Mouse (Mus musculus) CH12.LX (cell line): ENCODE measurements around the gene Samd4. TPM values are rescaled to one million over a fixed set of nuclear protein-coding genes. Genes with fewer than 3 reads are reported as not detected.

Source experiments
- DNase-seq: peaks from one replicate; pipeline ENCODE4 v3.0.0-alpha.2; 2013; ENCODE audit errors: extremely low read depth
- H3K27ac ChIP-seq: 2 replicates; pipeline ENCODE4 v1.5.1; 2012; ENCODE audit warnings: low read depth, mild to moderate bottlenecking, control low read depth, moderate library complexity; ENCODE audit not compliant: insufficient read depth
- H3K27me3 ChIP-seq: replicated peaks from 2 replicates; pipeline ENCODE3; 2012; ENCODE audit warnings: inconsistent platforms
- H3K36me3 ChIP-seq, 2 experiments: replicated peaks in 1 of 2; 2 replicates each; pipeline versions ENCODE3 to v1.6.1; 2012; ENCODE audit warnings: inconsistent platforms in 1 of 2, low read length in 1 of 2, mild to moderate bottlenecking in 1 of 2, mixed read lengths in 1 of 2, moderate library complexity in 1 of 2; ENCODE audit not compliant: control insufficient read depth in 1 of 2, insufficient read depth in 1 of 2
- H3K4me1 ChIP-seq, 2 experiments: 2 replicates each; pipeline ENCODE4 v1.6.1; 2012; ENCODE audit warnings: inconsistent platforms in 1 of 2, moderate library complexity in 1 of 2; ENCODE audit not compliant: insufficient read depth in 2 of 2, control insufficient read depth in 1 of 2
- H3K4me2 ChIP-seq: 2 replicates; pipeline ENCODE4 v1.6.1; 2012; ENCODE audit warnings: low read depth, mild to moderate bottlenecking, control low read depth; ENCODE audit not compliant: poor library complexity, insufficient read depth, severe bottlenecking
- H3K4me3 ChIP-seq, 3 experiments: fragments of 150-350 bp in 1 of 3; sonication (generic) in 1 of 3; replicated peaks in 1 of 3; 2 replicates each; pipeline versions ENCODE3 to v1.5.1; 2011 to 2012; ENCODE audit warnings: low read depth in 2 of 3, low read length in 2 of 3, mild to moderate bottlenecking in 2 of 3, moderate library complexity in 2 of 3, control low read depth in 1 of 3, improper control_type of control experiment in 1 of 3, inconsistent platforms in 1 of 3, mixed read lengths in 1 of 3; ENCODE audit not compliant: poor library complexity in 1 of 3
- H3K79me2 ChIP-seq: replicated peaks from 2 replicates; pipeline ENCODE4 v1.6.1; 2012; ENCODE audit warnings: mild to moderate bottlenecking, moderate library complexity; ENCODE audit not compliant: control insufficient read depth, poor library complexity, insufficient read depth, severe bottlenecking; ENCODE audit errors: extremely low read depth
- H3K9ac ChIP-seq: 2 replicates; pipeline ENCODE4 v1.6.1; 2012; ENCODE audit warnings: low read depth, mild to moderate bottlenecking, control low read depth, moderate library complexity; ENCODE audit not compliant: insufficient read depth
- H3K9me3 ChIP-seq: replicated peaks from 2 replicates; pipeline ENCODE3; 2012; ENCODE audit warnings: low read length, inconsistent platforms, mixed read lengths
- CTCF ChIP-seq, 2 experiments: IDR thresholded peaks in 1 of 2; conservative IDR thresholded peaks in 1 of 2; 2 replicates each; pipeline ENCODE4 v1.5.1; 2011 to 2012; ENCODE audit warnings: low read depth in 2 of 2, low read length in 2 of 2, improper control_type of control experiment in 1 of 2, inconsistent platforms in 1 of 2, mild to moderate bottlenecking in 1 of 2, moderate library complexity in 1 of 2
- E2F4 ChIP-seq: IDR thresholded peaks from 2 replicates; pipeline ENCODE4 v1.6.1; 2011; ENCODE audit warnings: low read depth, low read length, improper control_type of control experiment; ENCODE audit not compliant: insufficient replicate concordance
- ELF1 ChIP-seq: IDR thresholded peaks from 2 replicates; pipeline ENCODE4 v1.6.1; 2014; ENCODE audit warnings: low read depth, mild to moderate bottlenecking, inconsistent platforms, low read length, improper control_type of control experiment
- IRF4 ChIP-seq: IDR thresholded peaks from 2 replicates; pipeline ENCODE4 v1.6.1; 2014; ENCODE audit warnings: low read depth, mild to moderate bottlenecking, inconsistent platforms, low read length, improper control_type of control experiment
- MAFK ChIP-seq: IDR thresholded peaks from 2 replicates; pipeline ENCODE4 v1.6.1; 2011; ENCODE audit warnings: low read length, improper control_type of control experiment; ENCODE audit not compliant: insufficient replicate concordance
- MAX ChIP-seq: IDR thresholded peaks from 2 replicates; pipeline ENCODE4 v1.6.1; 2011; ENCODE audit warnings: low read length, improper control_type of control experiment
- NELFE ChIP-seq: IDR thresholded peaks from 2 replicates; pipeline ENCODE4 v1.6.1; 2011; ENCODE audit warnings: low read depth, low read length, improper control_type of control experiment
- POLR2AphosphoS2 ChIP-seq: IDR thresholded peaks from 2 replicates; pipeline ENCODE4 v1.6.1; 2011; ENCODE audit warnings: low read depth, low read length, improper control_type of control experiment
- RAD21 ChIP-seq: IDR thresholded peaks from 2 replicates; pipeline ENCODE4 v1.6.1; 2011; ENCODE audit warnings: low read depth, mild to moderate bottlenecking, low read length, improper control_type of control experiment, moderate library complexity
- RCOR1 ChIP-seq: conservative IDR thresholded peaks from 2 replicates; pipeline ENCODE4 v1.6.1; 2012; ENCODE audit warnings: low read depth, mild to moderate bottlenecking, inconsistent platforms, low read length, improper control_type of control experiment
- SMC3 ChIP-seq: IDR thresholded peaks from 2 replicates; pipeline ENCODE4 v1.6.1; 2011; ENCODE audit warnings: low read depth, low read length, improper control_type of control experiment
- UBTF ChIP-seq: IDR thresholded peaks from 2 replicates; pipeline ENCODE4 v1.6.1; 2012; ENCODE audit warnings: low read depth, mild to moderate bottlenecking, inconsistent platforms, low read length, improper control_type of control experiment, moderate library complexity
- ZC3H11A ChIP-seq: IDR thresholded peaks from 2 replicates; pipeline ENCODE4 v1.6.1; 2012; ENCODE audit warnings: low read depth, mild to moderate bottlenecking, inconsistent platforms, low read length, improper control_type of control experiment
- ZNF384 ChIP-seq: IDR thresholded peaks from 2 replicates; pipeline ENCODE4 v1.6.1; 2012; ENCODE audit warnings: low read depth, low read length, improper control_type of control experiment, inconsistent platforms
- dilution Hi-C: fragments of 300-500 bp; cut with MboI; formaldehyde crosslinking; loops from 2 replicates; pipeline ENCODE4 v1.14.3; 2020; ENCODE audit warnings: low sequenced_read_pairs; ENCODE audit not compliant: extremely low pct_unique_long_range_greater_than_20kb, extremely low pct_ligation_motif_present
- in situ Hi-C: fragments of 300-500 bp; cut with MboI; formaldehyde crosslinking; loops from 3 replicates; pipeline ENCODE4 v1.14.3; 2019; ENCODE audit warnings: low sequenced_read_pairs, low pct_ligation_motif_present, low pct_unique_long_range_greater_than_20kb, mixed read lengths
- polyA plus RNA-seq: library from polyadenylated mRNA; unstranded; fragments of >175 nt; gene quantifications from 2 replicates; pipeline ENCODE4 v1.2.1, GENCODE M21; 2012; ENCODE audit warnings: low read depth; ENCODE audit not compliant: insufficient read length
- total RNA-seq, 2 experiments: library from RNA; depleted of rRNA; stranded (reverse); fragments of 300-350 nt in 1 of 2; fragments of >200 nt in 1 of 2; gene quantifications; 2 replicates each; pipeline ENCODE4 v1.2.3; 2012 to 2014

Samd4 gene
- total and polyA plus RNA-seq, 3 experiments: 0.64 to 4.6 (median 1.5) TPM

DNA sequence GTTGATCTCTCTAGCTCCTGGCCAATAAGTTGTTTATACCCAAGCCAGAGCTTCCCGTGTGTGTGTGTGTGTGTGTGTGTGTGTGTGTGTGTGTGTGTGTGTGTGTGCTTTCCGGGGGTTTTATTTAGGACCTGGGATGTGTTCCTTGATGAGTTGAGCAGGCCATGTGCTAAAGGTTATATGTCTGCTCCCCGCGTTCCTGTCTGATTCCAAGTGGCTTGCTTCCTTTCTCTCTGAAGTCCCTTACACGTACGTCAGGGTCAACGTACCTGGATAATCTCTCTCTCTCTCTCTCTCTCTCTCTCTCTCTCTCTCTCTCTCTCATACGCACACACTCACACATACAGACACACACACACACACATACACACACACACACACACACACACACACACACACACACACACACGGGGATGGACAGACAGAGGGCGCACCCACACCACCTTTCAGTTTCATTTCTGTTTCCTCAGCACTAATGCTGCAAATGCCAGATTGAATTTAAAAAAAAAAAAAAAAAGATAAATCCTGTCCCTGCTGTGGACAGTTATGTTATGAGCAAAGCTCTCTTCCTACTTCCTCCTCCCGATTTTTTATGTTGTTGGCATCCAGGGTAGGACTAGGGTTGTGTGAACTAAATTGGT lies 117.6 kb downstream of the Samd4 start:
- 0 out of 2 replicates have a peak overlapping the region, but pooled peaks have one; percentile 6 for H3K9ac ChIP-seq
- DNase-seq: peak; percentile 50
- H3K4me2 ChIP-seq: peak overlapping the region; percentile 91
- no peak overlapping the region for H3K27ac ChIP-seq
- no peaks in the 10 kb centered on the region for H3K9me3 ChIP-seq
- no peaks in the 10 kb centered on the region for H3K79me2 ChIP-seq
- in situ Hi-C loops (loop anchor here (5.0 kb wide), 1 partner anchor 72 kb away; no protein-coding TSS in a partner anchor), dilution Hi-C loops (no loop called here)
- H3K4me1 ChIP-seq: peaks cover 0 to 33% of the 10 kb centered on the region in 2 experiments; a peak in 2 of 4 replicates
- TF ChIP-seq IRF4 (peak; percentile 51; the same call in 1 of the 2 replicates), RCOR1 (no peak), RAD21 (peak; percentile 23), CTCF (conservative IDR thresholded peaks at IDR 0.05 in 1 of 2, IDR thresholded peaks at IDR 0.05 in 1 of 2; ENCODE audit: low read depth in 2 of 2, low read length in 2 of 2) (peak in 1 of 2 experiments; percentile 43; a peak in 2 of 4 replicates), POLR2AphosphoS2 (no peak), ZNF384 (peak; percentile 88)
- H3K4me3 ChIP-seq: no peak overlapping the region
- no peaks in the 10 kb centered on the region for H3K27me3 ChIP-seq
- no peaks in the 10 kb centered on the region for H3K36me3 ChIP-seq

DNA sequence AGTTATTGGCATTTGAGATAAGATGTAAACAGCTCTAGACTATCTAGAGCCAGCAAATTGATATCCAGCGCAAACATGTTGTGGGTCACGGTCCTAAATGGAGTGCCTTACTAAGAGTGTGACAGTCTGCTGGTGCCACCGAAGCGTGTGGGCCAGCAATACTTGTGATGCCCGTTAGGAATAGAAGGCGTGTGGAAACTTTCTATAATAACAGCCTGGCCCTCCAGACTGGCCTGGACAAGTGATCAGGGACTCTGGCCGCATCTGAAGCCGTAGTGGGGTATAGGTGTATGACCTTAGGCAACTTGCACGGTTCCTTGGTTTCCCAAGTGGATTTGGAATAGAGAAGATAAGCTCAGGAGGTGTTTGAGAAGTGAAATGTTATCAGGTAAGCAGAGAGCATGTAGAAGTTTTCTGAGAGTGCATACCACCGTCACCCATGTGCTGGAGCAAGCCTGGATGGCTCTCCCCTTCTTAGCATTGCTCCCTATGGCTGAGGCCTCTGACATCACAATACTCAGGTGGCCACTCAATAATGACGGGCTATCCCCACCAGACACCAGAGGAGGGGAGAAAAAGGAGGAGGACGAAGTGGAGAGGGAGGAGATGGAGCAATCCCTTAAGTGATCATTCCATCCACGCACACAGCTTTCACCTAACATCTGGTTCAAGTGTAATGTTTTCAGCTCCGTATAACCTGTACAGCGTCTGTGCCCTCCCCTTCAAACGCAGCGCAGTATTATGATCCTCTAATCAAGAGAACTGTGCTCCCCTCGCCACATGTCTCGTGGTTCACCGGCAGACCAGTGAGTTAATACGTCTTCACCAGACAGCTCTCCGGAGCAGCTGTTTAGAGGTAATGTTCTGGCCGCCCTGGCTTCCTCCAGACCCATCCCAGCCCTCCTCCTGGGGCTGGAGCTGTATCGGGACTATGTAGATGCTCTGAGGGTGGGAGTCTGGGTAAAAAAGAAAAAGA lies 118.4 kb downstream of the Samd4 start:
- no peaks in the 10 kb centered on the region for H3K9me3 ChIP-seq
- H3K4me3 ChIP-seq: no peak overlapping the region
- H3K36me3 ChIP-seq: no peaks in the 10 kb centered on the region
- no peaks in the 10 kb centered on the region for H3K27me3 ChIP-seq
- no peak overlapping the region for H3K4me2 ChIP-seq
- no peak overlapping the region for H3K27ac ChIP-seq
- peaks cover 2 to 41% of the 10 kb centered on the region in 2 experiments; a peak in 3 of 4 replicates for H3K4me1 ChIP-seq
- in situ Hi-C loops: loop anchor here (5.0 kb wide), 1 partner anchor 71 kb away; no protein-coding TSS in a partner anchor
- H3K9ac ChIP-seq: no peak overlapping the region
- TF ChIP-seq RAD21: no peak
- TF ChIP-seq NELFE: no peak
- no peak for TF ChIP-seq ELF1
- no peak for TF ChIP-seq MAX
- no peak for TF ChIP-seq ZC3H11A
- TF ChIP-seq, all 38 proteins: peak for 0
- dilution Hi-C loops: no loop called here
- no peaks in the 10 kb centered on the region for H3K79me2 ChIP-seq
- DNase-seq: no peak

DNA sequence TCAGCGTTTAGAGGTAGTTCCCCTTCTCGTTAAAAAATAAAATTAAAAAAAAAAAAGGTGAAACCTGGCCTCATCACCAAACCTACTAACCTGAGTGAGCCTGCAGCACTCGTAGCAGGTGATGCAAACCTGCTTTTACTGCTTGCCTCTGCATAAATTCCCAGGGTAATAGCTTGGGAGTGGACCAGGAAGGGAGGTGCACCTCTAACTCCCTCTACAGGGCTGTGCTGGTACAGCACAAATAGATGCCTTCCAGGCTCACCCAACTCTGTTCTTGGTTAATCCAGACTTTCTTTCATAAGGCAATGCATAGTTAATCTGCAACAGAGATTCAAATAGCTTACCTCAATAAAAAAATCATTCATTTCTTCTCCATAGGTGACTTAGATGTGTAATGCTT lies 121.5 kb downstream of the Samd4 start:
- peak; percentile 17; the same call in 1 of the 2 replicates for TF ChIP-seq MAFK
- peak; percentile 56 to 57 for TF ChIP-seq CTCF (conservative IDR thresholded peaks at IDR 0.05 in 1 of 2, IDR thresholded peaks at IDR 0.05 in 1 of 2; ENCODE audit: low read depth in 2 of 2, low read length in 2 of 2)
- peak; percentile 37 for TF ChIP-seq SMC3
- no peak for TF ChIP-seq ZNF384
- peak; percentile 61 for TF ChIP-seq RAD21
- no peak for TF ChIP-seq UBTF
- no peak for TF ChIP-seq E2F4
- 0 out of 2 replicates have a peak, but pooled peaks have one; percentile 19 for TF ChIP-seq ELF1
- H3K9ac ChIP-seq: no peak overlapping the region
- in situ Hi-C loops: loop anchor here (5.0 kb wide), 1 partner anchor 68 kb away; no protein-coding TSS in a partner anchor
- H3K4me1 ChIP-seq: peaks cover 2 to 54% of the 10 kb centered on the region in 2 experiments; a peak in 3 of 4 replicates
- no peaks in the 10 kb centered on the region for H3K9me3 ChIP-seq
- no peak overlapping the region for H3K4me2 ChIP-seq
- dilution Hi-C loops: no loop called here
- H3K79me2 ChIP-seq: no peaks in the 10 kb centered on the region
- H3K27ac ChIP-seq: no peak overlapping the region
- H3K4me3 ChIP-seq: no peak overlapping the region
- peak; percentile 44 for DNase-seq
- H3K27me3 ChIP-seq: no peaks in the 10 kb centered on the region
- H3K36me3 ChIP-seq: no peaks in the 10 kb centered on the region
